Mouse (Mus musculus) midbrain, embryonic 12.5 days (tissue): ENCODE measurements around the gene Ermp1. TPM values are rescaled to one million over a fixed set of nuclear protein-coding genes. Genes with fewer than 3 reads are reported as not detected.
"Not testable (repeated sequence)": the region's sequence is repeated elsewhere in the genome, so short reads cannot be mapped to it uniquely, and the experiment has no call there.

ENCODE experiments used
- ATAC-seq: fragments of 200-750 bp; cut with Nextera tagmentation; 2 replicates; pipeline ENCODE4 v1.8.0; 2017; ENCODE audit warnings: low read depth, moderate TSS enrichment, moderate library complexity; ENCODE audit not compliant: low FRiP score
- H3K27ac ChIP-seq: fragments of 300-500 bp; sonication (generic); replicated peaks from 2 replicates; pipeline ENCODE4 v1.5.1; 2016; ENCODE audit warnings: mild to moderate bottlenecking
- H3K27me3 ChIP-seq: fragments of 300-500 bp; sonication (generic); 2 replicates; pipeline ENCODE4 v1.6.1; 2016; ENCODE audit warnings: mild to moderate bottlenecking
- H3K36me3 ChIP-seq: fragments of 300-500 bp; sonication (generic); 2 replicates; pipeline ENCODE4 v1.6.1; 2016
- H3K4me1 ChIP-seq: fragments of 300-500 bp; sonication (generic); 2 replicates; pipeline ENCODE4 v1.6.1; 2016
- H3K4me2 ChIP-seq: fragments of 300-500 bp; sonication (generic); replicated peaks from 2 replicates; pipeline ENCODE4 v1.6.1; 2016; ENCODE audit warnings: mild to moderate bottlenecking, moderate library complexity
- H3K4me3 ChIP-seq: fragments of 300-500 bp; sonication (generic); 2 replicates; pipeline ENCODE4 v1.5.1; 2016; ENCODE audit warnings: mild to moderate bottlenecking
- H3K9ac ChIP-seq: fragments of 300-500 bp; sonication (generic); replicated peaks from 2 replicates; pipeline ENCODE4 v1.6.1; 2016; ENCODE audit warnings: mild to moderate bottlenecking, moderate library complexity
- H3K9me3 ChIP-seq: fragments of 300-500 bp; sonication (generic); 2 replicates; pipeline ENCODE4 v1.6.1; 2016; ENCODE audit warnings: mild to moderate bottlenecking
- WGBS: fragments of 180-500 bp; shearing (Covaris S2); methylation state at CpG from one replicate; pipeline ENCODE4 v1.1.7; 2016; 5-methylcytosine and 5-hydroxymethylcytosine counted together
- polyA plus RNA-seq: library from polyadenylated mRNA; unstranded; fragments of >200 nt; fragmentation: Nextera tagmentation; extraction: Ambion mirVana; gene quantifications from 2 replicates; pipeline ENCODE4 v1.2.1, GENCODE M21; 2016

Gene Ermp1
- polyA plus RNA-seq, 1 experiment from 2014 or later: 14.8 TPM

DNA sequence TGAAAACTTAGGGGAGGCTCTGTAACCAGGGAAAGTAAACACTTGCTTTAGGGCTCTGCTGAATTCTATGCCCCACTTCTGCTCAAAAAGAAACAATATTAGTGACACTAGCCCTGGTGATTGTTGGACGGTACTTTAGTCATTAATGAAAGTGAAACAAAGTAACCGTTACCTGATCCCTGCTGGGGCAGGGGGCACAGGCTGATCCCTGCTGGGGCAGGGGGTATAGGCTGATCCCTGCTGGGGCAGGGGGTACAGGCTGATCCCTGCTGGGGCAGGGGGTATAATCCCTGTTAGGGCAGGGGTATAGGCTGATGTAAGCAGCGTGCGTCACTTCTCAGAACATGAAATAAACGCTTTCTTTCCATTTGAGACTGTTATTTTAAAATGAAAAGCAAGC is 6.7 kb downstream of the Ermp1 start:
- H3K9me3 ChIP-seq: 0 out of 2 replicates have a peak, but pooled peaks cover 4% of the 10 kb centered on the region
- peaks cover 9% of the 10 kb centered on the region for H3K36me3 ChIP-seq
- peaks cover 12% of the 10 kb centered on the region; the same call in 1 of the 2 replicates for H3K4me1 ChIP-seq
- no peak overlapping the region for H3K4me3 ChIP-seq
- no peak for ATAC-seq
- H3K4me2 ChIP-seq: no peak overlapping the region
- H3K27me3 ChIP-seq: no peaks in the 10 kb centered on the region
- no peak overlapping the region for H3K9ac ChIP-seq
- 41% methylated on average over 5 of the region's 5 CpGs for WGBS
- H3K27ac ChIP-seq: no peak overlapping the region

DNA sequence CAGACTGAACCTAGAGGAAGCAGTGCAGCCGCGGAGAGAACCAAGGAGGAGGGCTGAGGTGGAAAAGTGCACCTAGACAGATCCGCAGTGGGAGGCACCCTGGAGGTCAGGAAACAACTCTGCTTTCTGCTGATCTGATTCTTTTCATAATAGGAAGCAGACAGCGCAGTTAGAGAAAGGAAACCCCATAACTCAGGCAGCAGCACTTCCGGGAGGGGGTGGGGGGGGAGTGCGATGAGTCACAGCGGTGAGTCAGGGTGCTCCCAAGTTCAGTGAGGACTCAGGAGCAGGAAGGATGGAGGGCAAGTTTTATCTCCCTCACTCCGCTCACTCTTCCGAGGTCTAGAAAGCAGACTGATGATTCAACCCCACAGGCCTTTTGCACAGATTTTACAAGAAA is 7.2 kb downstream of the Ermp1 start:
- no peak overlapping the region for H3K4me3 ChIP-seq
- ATAC-seq: no peak
- H3K27ac ChIP-seq: no peak overlapping the region
- H3K4me2 ChIP-seq: no peak overlapping the region
- peaks cover 12% of the 10 kb centered on the region; the same call in 1 of the 2 replicates for H3K4me1 ChIP-seq
- H3K9me3 ChIP-seq: 0 out of 2 replicates have a peak, but pooled peaks cover 4% of the 10 kb centered on the region
- 52% methylated on average over 8 of the region's 9 CpGs for WGBS
- peaks cover 9% of the 10 kb centered on the region for H3K36me3 ChIP-seq
- H3K27me3 ChIP-seq: no peaks in the 10 kb centered on the region
- no peak overlapping the region for H3K9ac ChIP-seq

DNA sequence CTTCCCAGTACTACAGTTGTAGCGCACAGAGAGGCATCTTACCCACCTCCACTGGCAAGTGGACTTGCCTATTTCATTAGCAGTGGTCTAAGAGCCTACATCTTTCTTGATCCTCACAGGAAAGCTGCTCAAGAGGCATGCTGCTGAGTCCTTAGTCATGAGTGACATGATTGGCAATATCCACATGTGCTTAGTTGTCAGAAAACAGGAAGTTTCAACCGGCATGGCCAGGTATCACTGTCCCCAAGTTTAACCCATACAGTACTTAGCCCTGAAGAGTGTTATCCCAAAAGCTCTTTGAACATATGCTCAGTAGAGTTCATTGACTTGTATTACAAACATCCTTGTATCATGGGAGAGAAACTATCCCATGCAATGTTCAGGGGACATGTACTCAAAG is 36.1 kb downstream of the Ermp1 start:
- Histone ChIP-seq H3K36me3 (peaks cover 24% of the 10 kb centered on the region), H3K27me3 (no peaks in the 10 kb centered on the region), H3K27ac (no peak overlapping the region), H3K4me3 (no peak overlapping the region), H3K4me1 (no peaks in the 10 kb centered on the region), H3K9ac (no peak overlapping the region), H3K9me3 (no peaks in the 10 kb centered on the region), H3K4me2 (no peak overlapping the region)
- no peak for ATAC-seq
- 88% methylated on average over 2 of the region's 2 CpGs for WGBS

DNA sequence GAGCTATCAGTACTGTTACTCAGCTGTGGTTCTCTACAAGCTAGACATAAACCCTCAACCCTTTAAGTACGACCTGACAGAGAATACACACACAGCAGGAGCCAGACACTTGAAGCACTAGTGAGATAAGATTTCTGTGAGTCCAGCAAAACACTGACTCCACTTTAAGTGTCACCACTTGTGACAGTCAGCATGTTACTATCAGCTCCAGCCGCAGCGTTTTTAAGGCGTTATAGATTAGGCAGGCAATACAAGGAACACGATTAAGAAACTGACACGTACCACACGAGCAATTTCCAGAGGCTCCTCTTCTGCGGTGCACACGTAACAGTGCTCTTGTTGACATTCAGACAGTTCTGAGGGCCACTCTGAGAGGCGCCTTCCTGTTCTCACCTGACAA is 37.3 kb downstream of the Ermp1 start:
- Histone ChIP-seq H3K4me1 (no peaks in the 10 kb centered on the region), H3K9ac (no peak overlapping the region), H3K4me3 (no peak overlapping the region), H3K9me3 (no peaks in the 10 kb centered on the region), H3K27me3 (no peaks in the 10 kb centered on the region), H3K36me3 (peaks cover 24% of the 10 kb centered on the region), H3K27ac (no peak overlapping the region), H3K4me2 (no peak overlapping the region)
- 91% methylated on average over 10 of the region's 10 CpGs for WGBS
- ATAC-seq: no peak

DNA sequence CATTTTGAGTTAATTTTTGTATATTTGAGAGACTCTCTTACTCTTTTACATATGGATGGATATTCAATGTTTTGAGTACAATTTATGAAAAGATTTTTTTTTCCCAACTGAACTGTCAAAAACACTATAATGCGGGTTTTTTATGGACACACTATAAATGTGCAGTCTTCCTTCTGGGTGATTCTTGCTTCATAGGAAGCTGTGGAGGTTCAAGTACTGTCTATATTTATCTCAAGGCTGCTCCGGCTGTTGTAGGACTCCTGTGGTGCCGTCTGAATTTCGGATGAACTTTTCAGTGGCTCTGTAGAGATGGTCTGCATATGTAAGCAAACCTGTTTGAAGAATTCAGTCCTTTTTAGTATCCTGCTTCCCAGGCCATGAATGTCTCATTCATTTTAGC is 40.0 kb downstream of the Ermp1 start:
- Histone ChIP-seq H3K4me1 (no peaks in the 10 kb centered on the region), H3K36me3 (peaks cover 32% of the 10 kb centered on the region)
- WGBS: 77% methylated on average over 4 of the region's 4 CpGs

DNA sequence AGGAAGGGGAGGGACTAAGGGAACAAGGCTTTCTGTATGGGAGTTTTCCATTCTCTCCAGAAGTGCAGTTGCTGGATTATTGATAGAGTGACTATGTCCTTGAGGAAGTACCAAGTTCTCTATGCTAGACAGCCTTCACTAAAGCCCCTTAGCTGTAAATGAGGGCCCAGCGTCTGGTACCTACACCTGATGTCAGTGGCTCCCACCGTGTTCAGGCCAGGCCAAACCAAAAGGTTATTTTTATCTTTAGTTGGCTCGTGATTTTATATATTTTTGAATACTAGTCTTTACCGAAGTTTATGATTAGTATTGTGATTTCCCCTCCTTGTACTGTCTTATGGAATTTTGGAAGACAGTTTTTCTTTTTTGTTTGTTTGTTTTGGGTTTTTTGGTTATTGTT is 40.7 kb downstream of the Ermp1 start:
- H3K36me3 ChIP-seq: peaks cover 34% of the 10 kb centered on the region
- no peak overlapping the region for H3K9ac ChIP-seq
- H3K4me3 ChIP-seq: no peak overlapping the region
- no peaks in the 10 kb centered on the region for H3K4me1 ChIP-seq
- H3K9me3 ChIP-seq: no peaks in the 10 kb centered on the region
- no peaks in the 10 kb centered on the region for H3K27me3 ChIP-seq
- H3K27ac ChIP-seq: no peak overlapping the region
- H3K4me2 ChIP-seq: no peak overlapping the region
- WGBS: 91% methylated on average over 4 of the region's 4 CpGs
- ATAC-seq: no peak

More for the DNA sequence above, 40.0 kb downstream of the Ermp1 start:
- no peak for ATAC-seq
- no peaks in the 10 kb centered on the region for H3K27me3 ChIP-seq
- no peak overlapping the region for H3K4me2 ChIP-seq
- no peaks in the 10 kb centered on the region for H3K9me3 ChIP-seq
- no peak overlapping the region for H3K4me3 ChIP-seq
- no peak overlapping the region for H3K27ac ChIP-seq
- no peak overlapping the region for H3K9ac ChIP-seq

DNA sequence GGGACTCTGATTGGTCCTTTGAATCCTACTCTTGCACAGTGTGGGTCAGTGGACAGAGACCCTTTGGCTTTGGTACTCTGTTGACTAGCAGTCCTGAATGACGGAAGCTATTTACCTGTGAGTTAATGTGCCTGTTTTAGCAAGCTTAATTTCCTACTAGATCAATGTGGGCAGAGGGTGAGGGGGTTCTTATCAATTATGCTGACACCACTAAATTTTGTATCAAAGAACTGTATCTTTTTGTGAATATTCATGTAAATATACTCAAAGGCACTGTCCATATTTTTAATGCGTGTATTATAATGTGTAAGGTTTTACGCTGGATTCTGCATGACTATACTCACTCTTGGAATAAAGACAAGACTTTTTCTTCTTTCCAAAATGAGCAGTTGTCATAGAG is 43.6 kb downstream of the Ermp1 start:
- Histone ChIP-seq H3K4me1 (no peaks in the 10 kb centered on the region), H3K27me3 (no peaks in the 10 kb centered on the region), H3K36me3 (peaks cover 29% of the 10 kb centered on the region), H3K4me2 (no peak overlapping the region), H3K4me3 (no peak overlapping the region), H3K9ac (no peak overlapping the region), H3K9me3 (no peaks in the 10 kb centered on the region), H3K27ac (no peak overlapping the region)
- ATAC-seq: no peak
- 86% methylated on average over 3 of the region's 3 CpGs for WGBS

DNA sequence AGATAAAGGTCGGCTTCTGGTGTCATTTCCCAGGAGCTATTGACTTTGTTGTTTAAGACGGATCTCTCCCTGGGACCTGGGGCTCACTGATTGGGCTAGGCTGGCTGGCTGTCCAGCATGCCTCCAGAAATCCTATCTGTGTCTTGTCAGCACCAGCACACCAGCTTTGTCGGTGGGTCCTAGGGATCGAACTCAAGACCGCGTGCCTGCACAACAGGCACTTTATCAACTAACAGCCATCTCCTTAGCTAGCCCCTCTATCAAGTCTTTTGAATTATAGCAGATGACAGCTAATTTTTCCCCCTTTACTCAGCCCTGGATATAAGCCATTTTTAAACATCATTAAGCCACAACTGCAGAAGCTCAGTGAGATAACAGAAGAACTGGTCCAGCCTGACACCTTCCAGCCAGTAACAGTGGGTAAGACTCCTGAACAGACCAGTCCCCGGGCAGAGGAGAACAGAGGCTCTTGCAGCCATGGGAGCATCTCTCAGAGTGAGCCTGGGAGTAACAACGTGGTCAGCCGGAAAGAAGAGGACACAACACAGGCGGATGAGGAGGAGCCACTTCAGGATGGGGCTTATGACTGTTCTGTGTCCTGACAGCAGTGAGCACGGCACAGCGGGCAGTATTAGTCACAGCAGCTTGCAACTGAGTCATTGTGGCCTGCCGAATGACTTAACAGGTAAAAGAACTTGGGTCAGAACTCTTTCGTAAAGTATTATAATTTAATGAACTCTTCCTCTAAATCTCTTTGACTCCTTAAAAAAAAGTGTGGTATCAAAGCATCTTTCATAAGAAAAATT is 44.5 kb downstream of the Ermp1 start:
- WGBS: 89% methylated on average over 14 of the region's 14 CpGs
- H3K4me1 ChIP-seq: no peaks in the 10 kb centered on the region
- H3K9me3 ChIP-seq: no peaks in the 10 kb centered on the region
- H3K4me3 ChIP-seq: no peak overlapping the region
- no peak overlapping the region for H3K4me2 ChIP-seq
- peaks cover 38% of the 10 kb centered on the region for H3K36me3 ChIP-seq
- H3K27ac ChIP-seq: no peak overlapping the region
- no peak for ATAC-seq
- no peak overlapping the region for H3K9ac ChIP-seq
- H3K27me3 ChIP-seq: no peaks in the 10 kb centered on the region

DNA sequence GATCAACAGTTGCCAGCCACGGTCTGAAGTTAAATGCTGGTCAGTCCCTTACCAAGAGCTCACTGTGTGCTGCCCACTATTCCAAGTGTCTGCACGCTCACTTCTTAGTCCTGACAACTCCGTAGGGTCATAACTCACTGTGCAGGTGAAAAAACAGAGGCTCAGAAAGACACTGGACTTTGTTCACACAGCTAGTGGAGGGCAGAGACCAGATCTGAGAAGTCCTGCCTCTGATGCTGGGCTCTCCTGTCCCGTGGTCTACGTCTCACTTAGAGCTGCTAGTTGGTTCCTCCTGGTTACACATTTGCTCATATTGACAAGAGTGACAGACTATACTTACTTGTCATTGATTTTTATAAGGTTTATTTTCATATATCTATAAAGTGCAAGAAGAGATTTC is 49.2 kb downstream of the Ermp1 start:
- Histone ChIP-seq H3K4me2 (no peak overlapping the region), H3K9ac (no peak overlapping the region), H3K4me3 (no peak overlapping the region), H3K36me3 (peaks cover 60% of the 10 kb centered on the region), H3K27ac (no peak overlapping the region), H3K27me3 (no peaks in the 10 kb centered on the region), H3K4me1 (no peaks in the 10 kb centered on the region), H3K9me3 (no peaks in the 10 kb centered on the region)
- ATAC-seq: no peak
- 94% methylated on average over 5 of the region's 5 CpGs for WGBS

DNA sequence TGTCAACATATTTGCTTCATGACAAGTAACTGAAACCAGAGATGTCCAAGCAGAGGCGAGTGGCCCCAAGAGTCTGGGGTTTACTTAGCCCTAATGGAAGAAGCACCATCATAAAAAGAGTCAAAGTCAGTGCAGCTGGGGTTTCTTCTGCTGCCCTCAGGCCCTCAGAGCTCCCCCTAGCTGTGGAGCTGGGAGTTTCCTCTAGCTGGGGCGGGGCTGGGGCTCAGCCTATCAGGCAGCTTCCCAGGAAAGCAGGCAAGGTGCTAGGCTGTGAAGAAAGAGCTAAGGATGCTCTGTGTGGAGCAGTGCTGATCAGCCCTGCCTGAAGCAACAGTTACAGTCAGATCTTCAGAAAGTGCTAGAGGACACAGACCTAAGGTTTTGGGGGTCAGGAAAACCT is 51.2 kb downstream of the Ermp1 start:
- Histone ChIP-seq H3K4me2 (no peak overlapping the region), H3K36me3 (peaks cover 43% of the 10 kb centered on the region), H3K4me3 (no peak overlapping the region), H3K4me1 (0 out of 2 replicates have a peak, but pooled peaks cover 2% of the 10 kb centered on the region), H3K9ac (no peak overlapping the region), H3K9me3 (no peaks in the 10 kb centered on the region), H3K27ac (no peak overlapping the region), H3K27me3 (no peaks in the 10 kb centered on the region)
- no peak for ATAC-seq
- WGBS: 96% methylated on average over 2 of the region's 2 CpGs

DNA sequence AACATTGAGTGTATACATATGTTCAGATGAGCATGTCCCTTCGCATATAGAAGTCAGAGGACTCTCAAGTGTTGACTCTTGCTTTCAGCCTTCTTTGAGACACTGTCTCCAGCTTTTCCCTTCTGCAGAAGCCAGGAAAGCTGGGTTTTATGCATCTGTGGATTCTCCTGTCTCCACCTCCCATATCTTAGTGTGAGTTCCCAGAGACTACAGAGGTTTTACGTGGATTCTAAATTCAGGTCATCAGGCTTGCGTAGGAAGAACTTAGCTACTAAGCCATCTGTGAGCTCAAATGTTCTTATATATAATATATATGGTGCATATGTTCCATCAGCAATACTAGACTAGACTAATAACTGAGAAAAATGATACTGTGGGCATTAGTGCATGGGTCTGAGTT is 51.9 kb downstream of the Ermp1 start:
- H3K36me3 ChIP-seq: peaks cover 48% of the 10 kb centered on the region
- ATAC-seq: no peak
- H3K27ac ChIP-seq: no peak overlapping the region
- no peak overlapping the region for H3K4me3 ChIP-seq
- no peak overlapping the region for H3K4me2 ChIP-seq
- 0 out of 2 replicates have a peak, but pooled peaks cover 2% of the 10 kb centered on the region for H3K4me1 ChIP-seq
- H3K9ac ChIP-seq: no peak overlapping the region
- H3K27me3 ChIP-seq: no peaks in the 10 kb centered on the region
- 96% methylated on average over 3 of the region's 3 CpGs for WGBS
- H3K9me3 ChIP-seq: no peaks in the 10 kb centered on the region

DNA sequence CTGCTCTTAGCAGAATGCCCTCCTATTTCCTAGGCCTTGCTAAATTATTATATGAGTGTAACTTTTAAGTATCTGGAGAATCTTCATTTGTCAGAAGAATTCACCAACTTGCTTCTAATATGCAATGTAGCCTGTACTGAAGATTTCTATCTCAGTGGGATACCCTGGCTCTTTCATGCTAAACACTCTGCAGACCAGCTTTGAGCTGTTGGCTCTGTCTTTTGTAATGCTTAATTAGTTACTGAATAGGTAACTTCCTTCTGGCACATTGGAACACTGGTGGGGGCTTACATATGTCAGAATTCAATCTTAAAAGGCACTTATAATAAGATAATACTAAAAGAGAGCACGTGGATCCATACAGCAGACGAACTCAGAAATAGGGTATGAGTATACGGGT is 54.4 kb downstream of the Ermp1 start:
- not testable (repeated sequence) for H3K27ac ChIP-seq, H3K27me3 ChIP-seq, H3K9me3 ChIP-seq, H3K4me1 ChIP-seq, H3K9ac ChIP-seq, H3K4me2 ChIP-seq, H3K4me3 ChIP-seq, ATAC-seq
- 65% methylated on average over 3 of the region's 3 CpGs for WGBS
- peaks cover 46% of the 10 kb centered on the region for H3K36me3 ChIP-seq

DNA sequence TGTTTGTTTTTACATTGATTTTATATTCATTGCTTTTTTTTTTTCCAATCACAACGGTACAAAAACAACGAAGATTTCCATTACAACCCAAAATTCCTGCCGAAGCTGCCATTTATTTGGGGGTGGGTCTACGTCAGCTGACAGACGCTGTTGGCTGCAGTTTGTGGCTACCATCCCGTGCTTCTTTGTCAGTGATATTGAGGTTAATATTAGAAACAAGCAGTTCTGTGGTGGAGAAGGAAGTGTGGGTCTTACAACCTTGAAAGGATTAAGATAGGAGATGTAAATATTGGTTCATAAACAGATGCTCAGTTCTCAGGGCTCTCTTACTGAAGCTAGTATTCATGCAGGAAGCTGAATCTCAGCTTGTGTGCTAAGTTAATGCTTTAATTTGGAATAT is 64.5 kb downstream of the Ermp1 start:
- H3K4me2 ChIP-seq: no peak overlapping the region
- ATAC-seq: no peak
- H3K4me1 ChIP-seq: no peaks in the 10 kb centered on the region
- H3K36me3 ChIP-seq: peaks cover 37% of the 10 kb centered on the region
- 76% methylated on average over 6 of the region's 6 CpGs for WGBS
- H3K4me3 ChIP-seq: no peak overlapping the region
- H3K9me3 ChIP-seq: no peaks in the 10 kb centered on the region
- no peak overlapping the region for H3K27ac ChIP-seq
- H3K27me3 ChIP-seq: no peaks in the 10 kb centered on the region
- no peak overlapping the region for H3K9ac ChIP-seq
